Mouse (Mus musculus): ENCODE measurements around the gene Pla2g1b.

DNA sequence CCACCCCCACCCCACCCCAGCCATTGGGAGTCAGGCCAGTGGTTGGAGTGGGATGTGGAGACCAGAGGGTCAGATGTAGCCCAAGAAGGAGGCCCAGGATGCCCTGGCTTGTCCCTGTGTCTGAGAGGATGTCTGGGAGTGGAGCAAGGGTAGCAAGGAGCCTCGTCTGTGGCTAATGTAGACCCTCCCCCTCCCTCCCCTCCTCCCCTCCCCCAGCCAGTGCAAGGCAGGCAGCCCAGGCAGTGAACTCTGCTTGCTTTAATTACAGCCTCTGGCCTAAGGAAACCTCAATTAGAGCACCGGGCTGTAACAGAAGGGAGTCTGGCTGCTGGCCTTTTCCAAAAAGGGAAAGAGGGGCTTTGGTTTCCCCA is 28.1 kb upstream of the Pla2g1b start:
- no peak for TF ChIP-seq CTCF (IDR thresholded peaks at IDR 0.05; ENCODE audit: low read depth, low read length)
- 0 out of 2 replicates have a peak, but pooled peaks have one; percentile 5 for TF ChIP-seq EP300 (IDR thresholded peaks at IDR 0.05; ENCODE audit: insufficient read depth, low read depth, low read length)
- no peak for TF ChIP-seq POLR2A (IDR thresholded peaks at IDR 0.05; ENCODE audit: insufficient read depth, low read length)
